Mouse (Mus musculus) C2C12 (cell line): ENCODE data around the gene Btbd2. TPM values are rescaled to one million over a fixed set of nuclear protein-coding genes. Genes with fewer than 3 reads are reported as not detected.

Experiments
- H3K27me3 ChIP-seq: one replicate; pipeline ENCODE4 v1.6.1; 2011; ENCODE audit not compliant: control insufficient read depth, insufficient read depth, insufficient read length
- H3K36me3 ChIP-seq: one replicate; pipeline ENCODE4 v1.6.1; 2011; ENCODE audit not compliant: control insufficient read depth, insufficient read depth
- H3K4me3 ChIP-seq: one replicate; pipeline ENCODE4 v1.5.1; 2011; ENCODE audit warnings: mild to moderate bottlenecking, control low read depth; ENCODE audit not compliant: poor library complexity, insufficient read depth, severe bottlenecking
- H3K79me2 ChIP-seq: one replicate; pipeline ENCODE4 v1.6.1; 2011; ENCODE audit not compliant: control insufficient read depth, insufficient read depth
- H3K79me3 ChIP-seq: one replicate; pipeline ENCODE4 v1.6.1; 2011; ENCODE audit warnings: low read depth, control low read depth
- H3ac ChIP-seq: one replicate; pipeline ENCODE3; 2011; ENCODE audit warnings: low read depth; ENCODE audit not compliant: control insufficient read depth, insufficient read length
- CEBPB ChIP-seq: IDR thresholded peaks from one replicate; pipeline ENCODE4 v1.6.1; 2011; ENCODE audit warnings: low read depth, mild to moderate bottlenecking, control low read depth, moderate library complexity
- CTCF ChIP-seq: IDR thresholded peaks from one replicate; pipeline ENCODE4 v1.5.1; 2011; ENCODE audit not compliant: control insufficient read depth, insufficient read depth, insufficient read length
- FOSL1 ChIP-seq: IDR thresholded peaks from one replicate; pipeline ENCODE4 v1.8.0; 2011; ENCODE audit warnings: mild to moderate bottlenecking, low read length; ENCODE audit not compliant: poor library complexity, insufficient read depth, severe bottlenecking
- MAX ChIP-seq: IDR thresholded peaks from one replicate; pipeline ENCODE4 v1.6.1; 2011; ENCODE audit warnings: mild to moderate bottlenecking, control low read depth
- MYOD1 ChIP-seq: IDR thresholded peaks from one replicate; pipeline ENCODE4 v1.6.1; 2011; ENCODE audit warnings: low read depth; ENCODE audit not compliant: control insufficient read depth, insufficient read length
- MYOG ChIP-seq: IDR thresholded peaks from one replicate; pipeline ENCODE4 v1.6.1; 2011; ENCODE audit not compliant: control insufficient read depth, insufficient read length; ENCODE audit errors: extremely low read depth
- USF1 ChIP-seq: IDR thresholded peaks from one replicate; pipeline ENCODE4 v1.6.1; 2011; ENCODE audit warnings: low read depth, mild to moderate bottlenecking, control low read depth, moderate library complexity
- polyA plus RNA-seq: library from polyadenylated mRNA; unstranded; fragments of >200 nt; fragmentation: generic; extraction: Trizol; gene quantifications from one replicate; pipeline ENCODE4 v1.2.1, GENCODE M21; 2012; ENCODE audit warnings: missing spikeins

Btbd2 gene
- polyA plus RNA-seq, 1 experiment, result 53.8 TPM

DNA sequence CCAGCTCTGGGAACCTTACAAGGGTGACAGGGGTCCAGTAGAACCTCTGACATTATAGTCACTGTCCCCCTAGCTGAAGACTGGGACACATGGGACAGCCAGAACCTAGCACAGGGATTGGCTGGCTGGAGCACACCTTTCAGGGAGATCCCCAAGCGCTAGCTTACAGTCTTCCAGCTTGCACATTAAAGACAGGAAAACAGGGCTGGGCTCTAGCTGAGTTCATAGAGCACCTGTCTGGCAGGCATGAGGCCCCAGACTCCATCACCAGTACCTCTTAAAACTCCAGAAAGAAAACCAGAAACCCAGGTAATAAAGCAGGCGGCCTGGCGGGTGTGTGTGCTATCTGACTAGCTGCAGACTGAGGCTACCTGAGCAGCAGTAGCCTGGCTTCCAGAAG is 16.8 kb upstream of the Btbd2 start:
- Histone ChIP-seq H3K36me3 (peaks cover 27% of the 10 kb centered on the region), H3K79me3 (peaks cover 30% of the 10 kb centered on the region), H3K4me3 (no peak overlapping the region), H3K27me3 (no peaks in the 10 kb centered on the region), H3ac (peak overlapping the region; percentile 8), H3K79me2 (peaks cover 51% of the 10 kb centered on the region)
- no peak for TF ChIP-seq USF1

DNA sequence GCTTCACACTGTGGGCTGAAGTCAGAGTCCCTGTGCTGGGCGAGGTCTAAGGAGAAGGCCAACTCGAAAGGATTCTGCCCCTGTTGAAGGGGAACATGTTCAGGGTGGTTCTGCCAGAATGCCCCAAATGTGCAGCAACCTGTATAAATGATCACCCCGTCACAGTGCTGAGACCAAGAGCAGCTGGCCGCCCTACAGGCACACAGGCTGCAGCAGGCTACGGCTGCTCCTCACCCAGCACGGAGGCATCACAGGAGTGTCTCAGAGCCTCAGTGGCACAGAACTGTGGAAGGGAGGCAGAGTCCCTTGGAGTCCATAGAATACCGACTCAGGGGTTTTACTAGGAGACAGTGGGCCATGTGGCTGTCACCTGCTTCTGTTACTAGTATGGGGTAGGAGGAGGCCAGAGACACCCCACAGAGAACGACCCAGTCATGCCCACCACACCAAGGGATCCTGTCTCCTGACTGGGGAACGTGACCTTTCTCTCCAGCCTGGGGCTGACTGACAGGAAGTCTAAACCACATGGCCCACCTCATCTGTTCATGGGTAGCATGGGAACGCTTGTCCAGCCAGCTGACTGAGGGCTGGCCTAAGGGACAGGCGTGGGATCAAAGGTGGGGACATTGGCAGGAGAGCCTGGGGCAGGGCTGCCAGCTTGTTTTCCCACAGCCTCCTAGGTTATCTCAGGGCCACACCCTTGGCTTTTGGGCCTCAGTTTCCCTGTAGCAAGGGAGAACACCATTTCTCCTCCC is 15.2 kb upstream of the Btbd2 start:
- Histone ChIP-seq H3K79me2 (peaks cover 51% of the 10 kb centered on the region), H3K27me3 (no peaks in the 10 kb centered on the region), H3ac (no peak overlapping the region), H3K79me3 (peaks cover 30% of the 10 kb centered on the region), H3K4me3 (no peak overlapping the region), H3K36me3 (peaks cover 43% of the 10 kb centered on the region)
- TF ChIP-seq MYOG, result no peak
- TF ChIP-seq MYOD1, result no peak
- no peak for TF ChIP-seq FOSL1
- TF ChIP-seq CTCF, result no peak
- TF ChIP-seq USF1, result no peak
- TF ChIP-seq MAX, result no peak
- TF ChIP-seq CEBPB, result no peak

DNA sequence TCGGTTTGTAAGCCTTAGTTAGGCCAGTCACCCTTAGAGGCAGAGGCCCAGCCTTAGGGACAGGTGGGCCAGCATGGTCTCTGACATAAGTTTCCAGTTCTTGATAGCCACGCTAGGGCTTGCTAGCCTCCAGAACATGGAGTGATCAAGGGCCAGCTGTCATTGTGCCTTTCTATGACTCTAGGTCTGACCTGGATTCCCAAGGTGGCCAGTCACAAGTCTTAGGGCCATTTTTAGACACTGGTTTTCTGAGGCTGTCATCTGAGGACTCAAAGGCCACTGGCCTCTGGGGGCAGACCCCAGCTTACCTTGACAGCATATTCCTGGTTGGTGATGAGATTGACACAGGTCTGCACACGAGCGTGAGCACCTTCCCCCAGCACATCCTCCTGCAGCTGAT is 14.4 kb upstream of the Btbd2 start:
- Histone ChIP-seq H3K79me2 (peaks cover 51% of the 10 kb centered on the region), H3ac (no peak overlapping the region), H3K4me3 (no peak overlapping the region), H3K36me3 (peaks cover 51% of the 10 kb centered on the region), H3K79me3 (peaks cover 30% of the 10 kb centered on the region), H3K27me3 (no peaks in the 10 kb centered on the region)
- TF ChIP-seq USF1 (no peak), CTCF (no peak), MYOG (no peak), CEBPB (no peak), MYOD1 (no peak), FOSL1 (no peak), MAX (no peak)

DNA sequence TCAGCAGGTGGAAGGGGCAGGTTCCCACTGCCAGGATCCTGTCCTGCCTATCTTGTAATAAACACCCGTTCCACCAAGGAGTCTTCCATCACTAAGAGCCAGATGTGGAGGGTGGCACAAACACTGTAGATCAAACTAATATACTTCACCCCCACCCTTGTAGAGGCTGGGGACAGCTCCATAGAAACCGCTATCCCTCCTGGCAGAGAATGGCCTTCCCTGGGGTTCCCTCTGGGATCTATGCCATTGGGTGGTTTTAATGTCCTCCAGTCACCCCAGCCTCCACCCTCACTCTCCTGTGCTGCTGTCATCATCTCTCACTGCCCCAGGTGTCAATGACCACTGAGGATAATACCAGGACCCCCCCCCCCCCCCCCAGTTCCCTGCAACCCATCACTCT is 13.7 kb upstream of the Btbd2 start:
- H3K27me3 ChIP-seq, result no peaks in the 10 kb centered on the region
- H3ac ChIP-seq, result no peak overlapping the region
- no peak overlapping the region for H3K4me3 ChIP-seq
- TF ChIP-seq CTCF, result no peak
- no peak for TF ChIP-seq USF1
- no peak for TF ChIP-seq CEBPB
- TF ChIP-seq MYOG, result no peak
- H3K79me2 ChIP-seq, result peaks cover 46% of the 10 kb centered on the region
- H3K36me3 ChIP-seq, result peaks cover 57% of the 10 kb centered on the region
- H3K79me3 ChIP-seq, result peaks cover 28% of the 10 kb centered on the region

DNA sequence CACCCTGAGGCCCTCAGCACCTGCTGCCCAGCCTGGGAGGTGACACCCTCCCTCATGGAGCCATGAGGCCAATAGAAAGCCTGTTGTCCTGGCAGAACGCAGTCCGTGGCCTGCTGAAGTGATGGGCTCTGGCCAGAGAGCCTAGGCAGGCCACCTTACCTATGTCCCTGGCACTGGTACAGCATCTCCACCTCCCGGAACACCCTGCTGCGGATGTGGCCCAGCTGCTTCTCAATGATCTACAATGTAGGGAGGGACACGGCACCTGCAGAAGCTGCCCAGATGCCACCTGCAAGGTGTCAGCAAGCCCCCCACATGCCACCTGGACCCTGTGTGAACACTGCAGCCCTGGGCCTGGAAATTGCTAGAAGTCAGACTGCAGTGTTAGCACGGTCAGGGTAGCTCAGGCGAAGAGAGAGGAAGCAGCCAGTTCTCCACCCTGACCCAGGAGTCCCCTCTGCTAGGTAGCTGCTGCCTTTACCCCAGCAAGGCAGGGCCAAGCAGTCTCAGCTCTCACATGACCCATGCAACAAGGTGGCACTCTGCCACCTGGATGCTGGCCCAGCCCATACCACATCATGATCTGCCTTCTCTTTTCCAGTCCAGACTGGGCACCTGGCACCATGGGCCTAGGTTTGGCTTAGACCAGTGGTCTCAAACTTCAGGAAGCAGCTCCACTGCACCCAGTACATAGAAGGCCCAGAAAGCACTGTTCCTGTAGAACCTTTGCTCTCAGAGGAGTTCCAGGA is 13.0 kb upstream of the Btbd2 start:
- H3K4me3 ChIP-seq, result no peak overlapping the region
- TF ChIP-seq FOSL1, result no peak
- no peak for TF ChIP-seq USF1
- no peak for TF ChIP-seq CEBPB
- TF ChIP-seq CTCF, result no peak
- no peak for TF ChIP-seq MYOD1
- no peak for TF ChIP-seq MAX
- TF ChIP-seq MYOG, result no peak
- peaks cover 57% of the 10 kb centered on the region for H3K36me3 ChIP-seq
- H3K79me3 ChIP-seq, result peaks cover 22% of the 10 kb centered on the region
- H3K27me3 ChIP-seq, result no peaks in the 10 kb centered on the region
- peaks cover 40% of the 10 kb centered on the region for H3K79me2 ChIP-seq
- H3ac ChIP-seq, result no peak overlapping the region

DNA sequence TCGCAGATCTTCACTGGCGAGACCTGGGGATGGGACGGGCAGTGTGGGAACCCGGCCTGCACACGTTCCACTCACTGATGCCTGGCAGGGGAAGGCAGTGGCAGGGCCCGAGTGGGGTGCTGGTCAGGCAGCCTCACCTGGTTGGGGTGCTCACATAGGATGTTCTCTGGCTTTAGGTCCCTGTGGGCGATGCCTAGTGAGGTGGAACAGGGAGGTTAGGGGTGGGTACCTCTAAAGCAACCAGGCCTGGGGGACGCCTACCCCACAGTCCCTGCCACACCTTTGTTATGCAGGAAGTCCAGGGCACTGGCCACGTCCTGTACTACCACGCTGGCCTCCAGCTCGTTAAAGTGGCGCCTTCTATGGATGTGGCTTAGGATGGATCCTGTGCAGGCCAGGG is 12.1 kb upstream of the Btbd2 start:
- Histone ChIP-seq H3K27me3 (no peaks in the 10 kb centered on the region), H3K79me2 (peaks cover 31% of the 10 kb centered on the region), H3K36me3 (peaks cover 57% of the 10 kb centered on the region), H3K79me3 (peaks cover 17% of the 10 kb centered on the region), H3ac (no peak overlapping the region), H3K4me3 (no peak overlapping the region)
- TF ChIP-seq MYOG, result no peak
- TF ChIP-seq CEBPB, result no peak
- no peak for TF ChIP-seq USF1
- no peak for TF ChIP-seq FOSL1
- TF ChIP-seq CTCF, result no peak
- TF ChIP-seq MYOD1, result no peak
- no peak for TF ChIP-seq MAX
